8 mouse cellular contexts compared by ENCODE assay signal in the genomic region with DNA sequence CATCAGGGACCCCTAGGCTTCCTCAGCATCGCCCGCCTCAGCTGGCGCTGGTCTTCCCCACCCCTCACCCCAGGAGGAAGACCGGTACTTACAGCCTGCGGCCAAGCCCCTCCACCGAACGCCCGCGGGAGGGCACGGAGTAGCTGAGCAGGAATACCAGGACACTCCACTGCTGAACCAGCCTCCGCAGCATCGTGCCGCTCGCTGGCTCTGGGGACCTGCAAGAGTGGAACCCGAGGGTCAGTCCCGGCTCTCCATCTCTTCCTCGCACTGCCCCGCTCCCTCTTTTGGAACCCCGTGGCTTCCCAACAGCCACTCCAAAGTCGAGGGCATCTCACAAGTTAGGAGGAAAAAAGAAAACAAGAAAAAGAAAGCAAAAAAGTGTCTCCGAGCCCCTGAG. TPM values are rescaled to one million over a fixed set of nuclear protein-coding genes. Genes with fewer than 3 reads are reported as not detected.
DNase-seq lines count a peak whose midpoint lies in the region; ATAC-seq and TF ChIP-seq lines count a peak whose summit lies in the region.

No protein-coding gene starts in this region.

- H3K9me3 ChIP-seq in heart, postnatal 0 days (replicated peaks; ENCODE audit: control insufficient read depth, low read length) = no peaks in the 10 kb centered on the region
- no peaks in the 10 kb centered on the region for H3K9me3 ChIP-seq in liver, embryonic 14.5 days (ENCODE audit: control insufficient read depth, low read length)
- H3K9me3 ChIP-seq in stomach, embryonic 16.5 days (replicated peaks; ENCODE audit: control insufficient read depth, low read length) = no peaks in the 10 kb centered on the region

- H3K27me3 ChIP-seq in heart, postnatal 0 days (ENCODE audit: control insufficient read depth, insufficient read depth, low read length) = peaks cover 69% of the 10 kb centered on the region
- peaks cover 24% of the 10 kb centered on the region for H3K27me3 ChIP-seq in liver, embryonic 14.5 days (ENCODE audit: control insufficient read depth, insufficient read depth, low read length)
- H3K27me3 ChIP-seq in stomach, embryonic 16.5 days (ENCODE audit: control insufficient read depth, insufficient read depth, low read length) = peaks cover 25% of the 10 kb centered on the region

- peaks cover 4% of the 10 kb centered on the region; the same call in 1 of the 2 replicates for H3K4me1 ChIP-seq in heart, postnatal 0 days (ENCODE audit: control insufficient read depth, insufficient read depth)
- H3K4me1 ChIP-seq in liver, embryonic 14.5 days (replicated peaks; ENCODE audit: control insufficient read depth in 2 of 2, insufficient read depth in 2 of 2, low read length in 1 of 2) = no peaks in the 10 kb centered on the region
- H3K4me1 ChIP-seq in stomach, embryonic 16.5 days (ENCODE audit: control insufficient read depth, insufficient read depth, low read length) = peaks cover 4% of the 10 kb centered on the region

- TF ChIP-seq CTCF in heart, postnatal 0 days (IDR thresholded peaks at IDR 0.05; ENCODE audit: low read depth) = no peak
- no peak for TF ChIP-seq CTCF in liver, embryonic 14.5 days (IDR thresholded peaks at IDR 0.05; ENCODE audit: low read depth)

- no peak overlapping the region for H3K27ac ChIP-seq in heart, postnatal 0 days (ENCODE audit: low read depth)
- no peak overlapping the region for H3K27ac ChIP-seq in liver, embryonic 14.5 days
- no peak overlapping the region for H3K27ac ChIP-seq in stomach, embryonic 16.5 days (ENCODE audit: low read length)

- no peaks in the 10 kb centered on the region for H3K36me3 ChIP-seq in heart, postnatal 0 days (replicated peaks; ENCODE audit: control insufficient read depth, insufficient read depth, low read length)
- no peaks in the 10 kb centered on the region for H3K36me3 ChIP-seq in liver, embryonic 14.5 days (replicated peaks; ENCODE audit: control insufficient read depth, insufficient read depth, low read depth)
- H3K36me3 ChIP-seq in stomach, embryonic 16.5 days (ENCODE audit: control insufficient read depth, insufficient read depth, low read length) = no peaks in the 10 kb centered on the region

- 0 out of 2 replicates have a peak overlapping the region, but pooled peaks have one; percentile 10 for H3K9ac ChIP-seq in heart, postnatal 0 days (replicated peaks; ENCODE audit: low read depth, low read length)
- H3K9ac ChIP-seq in liver, embryonic 14.5 days (replicated peaks) = no peak overlapping the region
- H3K9ac ChIP-seq in stomach, embryonic 16.5 days (ENCODE audit: low read length) = peak overlapping the region; percentile 70

- peak; percentile 85 for DNase-seq in heart, adult 11 months
- DNase-seq in heart, adult 18-20 months = no peak
- peak; percentile 31 for DNase-seq in urinary bladder, adult 2 months (ENCODE audit: low spot score)
- DNase-seq in urinary bladder, postnatal 10 days (ENCODE audit: low spot score) = no peak
- DNase-seq in heart, postnatal 0 days (ENCODE audit: low spot score) = no peak
- DNase-seq in liver, embryonic 14.5 days (ENCODE audit: low read depth in 3 of 3, low spot score in 3 of 3) = no peak
- no peak for DNase-seq in frontal cortex, postnatal 14 days (ENCODE audit: low spot score in 2 of 2)

- 1% methylated on average over 21 of the region's 21 CpGs for WGBS in heart, postnatal 0 days
- 2% methylated on average over 21 of the region's 21 CpGs for WGBS in liver, embryonic 14.5 days (ENCODE audit: insufficient replicate concordance)
- WGBS in stomach, embryonic 16.5 days = 1% methylated on average over 21 of the region's 21 CpGs

- H3K4me2 ChIP-seq in heart, postnatal 0 days (ENCODE audit: low read depth, low read length) = peak overlapping the region; percentile 93
- H3K4me2 ChIP-seq in liver, embryonic 14.5 days (ENCODE audit: low read depth) = peak overlapping the region; percentile 25
- H3K4me2 ChIP-seq in stomach, embryonic 16.5 days (ENCODE audit: low read depth, low read length) = peak overlapping the region; percentile 97

- no peak for TF ChIP-seq EP300 in heart, postnatal 0 days (IDR thresholded peaks at IDR 0.05; ENCODE audit: low read depth)
- no peak for TF ChIP-seq EP300 in liver, embryonic 14.5 days (IDR thresholded peaks at IDR 0.05; ENCODE audit: low read depth)

- peak overlapping the region; percentile 53 for H3K4me3 ChIP-seq in heart, postnatal 0 days (ENCODE audit: low read depth, low read length)
- H3K4me3 ChIP-seq in liver, embryonic 14.5 days (ENCODE audit: insufficient read depth in 1 of 2, low read depth in 2 of 2, low read length in 2 of 2) = peak overlapping the region in 1 of 2 experiments; percentile 17; a peak in 1 of 4 replicates
- H3K4me3 ChIP-seq in stomach, embryonic 16.5 days (replicated peaks; ENCODE audit: low read length) = peak overlapping the region; percentile 52

- ATAC-seq in heart, postnatal 0 days (ENCODE audit: insufficient read depth, low read depth) = no peak
- ATAC-seq in liver, embryonic 14.5 days (ENCODE audit: insufficient read depth) = no peak
- ATAC-seq in stomach, embryonic 16.5 days (ENCODE audit: insufficient read depth, low FRiP score) = no peak

RNA-seq across cellular contexts. Expression of a gene that starts 0.8 kb away (rescaled TPM):
- total RNA-seq in heart, adult 18-20 months (2021) = 1 to 10 TPM in 1 of 2 experiments, under 1 TPM in 1; 0.74 to 1.3 TPM
- polyA plus RNA-seq in urinary bladder, adult 2 months (2012; rRNA removed) = 94.4 and 138 TPM in 2 replicates
- total RNA-seq in heart, postnatal 0 days (2014; rRNA removed; ENCODE audit: low replicate concordance) = 0.81 TPM in 1 of 2 replicates, not detected in the other
- 1.6 and 1.9 TPM in 2 replicates for polyA plus RNA-seq in heart, postnatal 0 days (2015; fragmentation: Nextera tagmentation; extraction: Ambion mirVana)
- polyA plus RNA-seq in liver, embryonic 14.5 days (2012; rRNA removed) = not detected in 2 replicates
- not detected in 2 replicates for polyA plus RNA-seq in liver, embryonic 14.5 days (2014; fragmentation: Nextera tagmentation; extraction: Ambion mirVana)
- polyA plus RNA-seq in stomach, embryonic 16.5 days (2015; fragmentation: Nextera tagmentation; extraction: Ambion mirVana) = 3.6 and 3.9 TPM in 2 replicates

Comparison
In these comparisons a context has a peak if more than half of its experiments do, and no peak if none do; other contexts are left out.
1. DNase-seq: peak in heart, adult 11 months (single experiment) and urinary bladder, adult 2 months (single experiment); none in heart, adult 18-20 months (0 of 2), urinary bladder, postnatal 10 days (single experiment), heart, postnatal 0 days (single experiment), liver, embryonic 14.5 days (0 of 3) and frontal cortex, postnatal 14 days (0 of 2).
2. H3K4me2 ChIP-seq: peak in every context shown above with its lines; median percentile 97 in stomach, embryonic 16.5 days; 93 in heart, postnatal 0 days; 25 in liver, embryonic 14.5 days.
3. RNA of a gene that starts 0.8 kb away (polyA plus RNA-seq): 94.4 to 138 TPM in urinary bladder, adult 2 months; 3.6 to 3.9 TPM in stomach, embryonic 16.5 days, 1.6 to 1.9 TPM in heart, postnatal 0 days and not detected in liver, embryonic 14.5 days; every median in the first group is over 10 times any median in the second.